Mouse (Mus musculus) embryonic facial prominence, embryonic 11.5 days (tissue): ENCODE data around the gene Olfr153. TPM values are rescaled to one million over a fixed set of nuclear protein-coding genes. Genes with fewer than 3 reads are reported as not detected.
"Not testable (repeated sequence)": the region's sequence is repeated elsewhere in the genome, so short reads cannot be mapped to it uniquely, and the experiment has no call there.

Source experiments
- ATAC-seq: fragments of 200-750 bp; cut with Nextera tagmentation; replicated peaks from 2 replicates; pipeline ENCODE4 v1.8.0; 2017; ENCODE audit warnings: low read depth; ENCODE audit not compliant: insufficient number of reproducible peaks, low FRiP score, low TSS enrichment
- DNase-seq: peaks from one replicate; pipeline ENCODE4 v3.0.0-alpha.2; 2015; ENCODE audit warnings: low spot score
- H3K27ac ChIP-seq: fragments of 300-500 bp; sonication (generic); replicated peaks from 2 replicates; pipeline ENCODE4 v1.5.1; 2014; ENCODE audit warnings: mild to moderate bottlenecking, low read depth, low read length, control low read depth
- H3K27me3 ChIP-seq: fragments of 300-500 bp; sonication (generic); 2 replicates; pipeline ENCODE4 v1.6.1; 2014; ENCODE audit warnings: mild to moderate bottlenecking, low read length, moderate library complexity, mixed read lengths; ENCODE audit not compliant: control insufficient read depth, insufficient read depth
- H3K36me3 ChIP-seq: fragments of 300-500 bp; sonication (generic); replicated peaks from 2 replicates; pipeline ENCODE4 v1.6.1; 2014; ENCODE audit warnings: low read depth, mild to moderate bottlenecking, low read length, moderate library complexity, mixed read lengths; ENCODE audit not compliant: control insufficient read depth, insufficient read depth
- H3K4me1 ChIP-seq: fragments of 300-500 bp; sonication (generic); 2 replicates; pipeline ENCODE4 v1.6.1; 2014; ENCODE audit warnings: low read length, mixed read lengths; ENCODE audit not compliant: control insufficient read depth, insufficient read depth
- H3K4me2 ChIP-seq: fragments of 300-500 bp; sonication (generic); 2 replicates; pipeline ENCODE4 v1.6.1; 2014; ENCODE audit warnings: low read depth, mild to moderate bottlenecking, control low read depth, low read length, moderate library complexity
- H3K4me3 ChIP-seq: fragments of 300-500 bp; sonication (generic); 2 replicates; pipeline ENCODE4 v1.5.1; 2014; ENCODE audit warnings: low read depth, low read length, control low read depth
- H3K9ac ChIP-seq: fragments of 300-500 bp; sonication (generic); replicated peaks from 2 replicates; pipeline ENCODE4 v1.6.1; 2014; ENCODE audit warnings: mild to moderate bottlenecking, control low read depth, low read length
- H3K9me3 ChIP-seq: fragments of 300-500 bp; sonication (generic); replicated peaks from 2 replicates; pipeline ENCODE4 v1.6.1; 2016; ENCODE audit warnings: mild to moderate bottlenecking, low read length, inconsistent platforms, mixed read lengths; ENCODE audit not compliant: control insufficient read depth
- WGBS: fragments of 180-500 bp; shearing (Covaris S2); extraction: QIAGEN DNeasy Blood & Tissue Kit; methylation state at CpG from one replicate; pipeline ENCODE4 v1.1.7; 2014; 5-methylcytosine and 5-hydroxymethylcytosine counted together
- polyA plus RNA-seq: library from polyadenylated mRNA; unstranded; fragments of >200 nt; fragmentation: Nextera tagmentation; extraction: Ambion mirVana; gene quantifications from 2 replicates; pipeline ENCODE4 v1.2.1, GENCODE M21; 2014

Gene Olfr153
- polyA plus RNA-seq, 1 experiment from 2014 or later: not detected

- not testable (repeated sequence) for H3K27me3 ChIP-seq
- ATAC-seq: peak; percentile 73; the same call in 1 of the 2 replicates
Measured at GRCm38 (mm10) chr2:87525899-87526616, 5.5 kb upstream of the Olfr153 start.

GRCm38 (mm10) chr2:87534826-87535225 lies 3.2 kb downstream of the Olfr153 start:
- Histone ChIP-seq H3K4me3 (no peak overlapping the region), H3K9me3 (no peaks in the 10 kb centered on the region), H3K9ac (no peak overlapping the region), H3K4me1 (no peaks in the 10 kb centered on the region), H3K27ac (no peak overlapping the region), H3K4me2 (no peak overlapping the region), H3K27me3 (no peaks in the 10 kb centered on the region), H3K36me3 (no peaks in the 10 kb centered on the region)
- 66% methylated on average over 2 of the region's 2 CpGs for WGBS
- DNase-seq (no peak), ATAC-seq (no peak)

More at GRCm38 (mm10) chr2:87525899-87526616, 5.5 kb upstream of the Olfr153 start:
- H3K4me1 ChIP-seq, H3K9ac ChIP-seq, H3K27ac ChIP-seq, H3K36me3 ChIP-seq, H3K9me3 ChIP-seq, H3K4me3 ChIP-seq: not testable (repeated sequence)
- H3K4me2 ChIP-seq: 0 out of 2 replicates have a peak overlapping the region, but pooled peaks have one; percentile 19
- peak; percentile 10 for DNase-seq
- 34% methylated on average over 37 of the region's 39 CpGs for WGBS

- ATAC-seq (no peak), DNase-seq (no peak)
- Histone ChIP-seq H3K4me1 (no peaks in the 10 kb centered on the region), H3K9me3 (no peaks in the 10 kb centered on the region), H3K36me3 (no peaks in the 10 kb centered on the region), H3K9ac (no peak within 1 kb of the TSS), H3K4me3 (no peak within 1 kb of the TSS), H3K27ac (no peak within 1 kb of the TSS), H3K27me3 (no peaks in the 10 kb centered on the region), H3K4me2 (no peak within 1 kb of the TSS)
- 94% methylated on average over 1 of the region's 1 CpGs for WGBS
Measured at GRCm38 (mm10) chr2:87545442-87545841, 13.8 kb downstream of the Olfr153 start, which contains the start of gene Olfr1128. Gene Olfr1128, minus strand, starts transcription at chr2:87545542.

GRCm38 (mm10) chr2:87573602-87574001 lies 42.0 kb downstream of the Olfr153 start, which contains the start of gene Olfr1129:
Gene Olfr1129, plus strand, starts transcription at chr2:87573902.
- H3K4me3 ChIP-seq, H3K27me3 ChIP-seq, H3K4me2 ChIP-seq, ATAC-seq, H3K27ac ChIP-seq, H3K9ac ChIP-seq, H3K9me3 ChIP-seq, H3K4me1 ChIP-seq, DNase-seq, H3K36me3 ChIP-seq: not testable (repeated sequence)
- 79% methylated on average over 1 of the region's 1 CpGs for WGBS

Other genes with a start within 250 kb of the Olfr153 start
- not detected in 2 replicates for gene Olfr1118, start 224.2 kb upstream of the Olfr153 start, polyA plus RNA-seq
- gene Olfr1120, start 177.0 kb upstream of the Olfr153 start, polyA plus RNA-seq: not detected in 2 replicates
- gene Olfr1121, start 161.9 kb upstream of the Olfr153 start, polyA plus RNA-seq: not detected in 2 replicates
- gene Olfr1122, start 145.9 kb upstream of the Olfr153 start, polyA plus RNA-seq: not detected in 2 replicates
- gene Olfr1123, start 115.2 kb upstream of the Olfr153 start, polyA plus RNA-seq: not detected in 2 replicates
- gene Olfr1124, start 101.5 kb upstream of the Olfr153 start, polyA plus RNA-seq: not detected in 2 replicates
- not detected in 2 replicates for gene Olfr1126, start 77.8 kb upstream of the Olfr153 start, polyA plus RNA-seq
- gene Pramel7, start 34.7 kb upstream of the Olfr153 start, polyA plus RNA-seq: not detected in 2 replicates
- gene Pramel6, start 25.2 kb upstream of the Olfr153 start, polyA plus RNA-seq: not detected in 2 replicates
- not detected in 2 replicates for gene Olfr1128, start 13.7 kb downstream of the Olfr153 start, polyA plus RNA-seq
- gene Olfr1129, start 42.1 kb downstream of the Olfr153 start, polyA plus RNA-seq: not detected in 2 replicates
- gene Olfr1130, start 74.4 kb downstream of the Olfr153 start, polyA plus RNA-seq: not detected in 2 replicates
- not detected in 2 replicates for gene Olfr1131, start 95.3 kb downstream of the Olfr153 start, polyA plus RNA-seq
- not detected in 2 replicates for gene Olfr1132, start 105.7 kb downstream of the Olfr153 start, polyA plus RNA-seq
- gene Olfr1133, start 115.6 kb downstream of the Olfr153 start, polyA plus RNA-seq: not detected in 2 replicates
- gene Olfr1134, start 126.7 kb downstream of the Olfr153 start, polyA plus RNA-seq: not detected in 2 replicates
- gene Olfr1135, start 141.9 kb downstream of the Olfr153 start, polyA plus RNA-seq: not detected in 2 replicates
- gene Olfr1136, start 162.2 kb downstream of the Olfr153 start, polyA plus RNA-seq: not detected in 2 replicates
- not detected in 2 replicates for gene Olfr1137, start 181.4 kb downstream of the Olfr153 start, polyA plus RNA-seq
- gene Olfr1138, start 208.2 kb downstream of the Olfr153 start, polyA plus RNA-seq: not detected in 2 replicates
- gene Olfr1140, start 212.0 kb downstream of the Olfr153 start, polyA plus RNA-seq: not detected in 2 replicates
- gene Olfr1141, start 222.2 kb downstream of the Olfr153 start, polyA plus RNA-seq: not detected in 2 replicates
- gene Olfr152, start 247.7 kb downstream of the Olfr153 start, polyA plus RNA-seq: not detected in 2 replicates